Mouse (Mus musculus): ENCODE data around the gene Gm43720.

The Gm43720 gene

DNA sequence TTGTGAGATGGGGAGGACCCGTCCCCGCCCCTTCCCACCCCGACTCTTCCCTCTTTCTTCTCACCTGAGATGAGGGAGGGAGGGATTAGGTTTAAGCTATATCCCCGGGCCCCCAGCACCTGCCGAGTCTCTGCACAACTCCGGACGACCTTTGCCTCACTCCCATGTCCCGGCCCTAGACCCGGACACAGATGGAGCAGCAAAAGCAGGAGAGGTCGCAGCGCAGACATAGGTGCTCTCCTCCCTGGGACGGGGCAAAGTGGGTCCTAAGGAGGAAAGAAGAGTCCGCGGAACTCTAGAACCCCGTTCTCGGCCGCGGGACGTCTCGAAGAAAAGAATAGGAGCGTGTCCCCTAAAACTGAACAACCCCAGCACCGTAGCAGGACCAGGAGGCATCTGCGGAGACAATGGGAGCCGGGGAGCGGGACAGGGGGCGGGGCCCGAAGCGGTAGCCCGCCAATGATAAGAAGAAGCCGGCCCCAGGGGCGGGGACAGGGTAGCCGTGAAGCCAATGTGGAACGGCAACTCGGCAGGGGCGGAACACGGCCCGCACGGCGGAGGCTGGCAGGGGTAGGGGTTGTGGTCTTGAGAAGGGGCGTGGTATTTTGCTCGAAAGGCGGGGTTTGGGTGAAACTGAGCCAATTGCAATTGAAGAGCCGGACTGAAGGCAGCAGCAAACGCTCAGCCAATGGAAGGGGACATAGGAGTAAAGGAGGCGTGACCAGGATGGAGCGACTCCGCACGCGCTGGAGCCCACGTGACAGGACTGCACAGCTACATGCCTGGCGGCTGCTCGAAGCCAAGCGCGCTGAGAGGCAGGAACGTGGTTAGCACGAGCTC is at the start of gene Gm43720, which contains the start of the genes Gpc2 and Stag3:
Gene Gm43720 (minus strand): TSS at position 374 of the 840 bp plus-strand sequence.
Gene Gpc2 (minus strand): TSS at position 421 of the 840 bp plus-strand sequence.
Gene Stag3 (plus strand): TSS at position 656 of the 840 bp plus-strand sequence.
- DNase-seq = peak; percentile 39

DNA sequence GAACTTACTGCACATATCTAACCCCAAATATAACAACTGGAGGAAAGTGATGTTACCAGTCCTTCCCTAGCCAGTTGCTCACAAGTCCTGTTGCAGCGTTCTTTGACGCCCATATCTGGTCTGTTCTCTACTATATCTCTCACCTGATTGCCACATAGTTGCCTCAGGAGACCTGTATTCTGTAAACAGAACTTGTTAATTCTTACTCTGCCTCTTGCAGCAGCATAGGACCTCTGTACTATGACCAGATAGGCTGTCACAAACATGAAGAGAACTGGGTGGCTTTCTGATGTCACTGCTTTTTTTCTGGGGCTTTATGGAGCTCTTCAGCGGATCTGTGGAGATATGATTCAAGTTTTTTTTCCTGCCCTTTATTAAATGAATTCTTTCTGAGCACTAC is 33.0 kb upstream of the Gm43720 start:
- DNase-seq = no peak

DNA sequence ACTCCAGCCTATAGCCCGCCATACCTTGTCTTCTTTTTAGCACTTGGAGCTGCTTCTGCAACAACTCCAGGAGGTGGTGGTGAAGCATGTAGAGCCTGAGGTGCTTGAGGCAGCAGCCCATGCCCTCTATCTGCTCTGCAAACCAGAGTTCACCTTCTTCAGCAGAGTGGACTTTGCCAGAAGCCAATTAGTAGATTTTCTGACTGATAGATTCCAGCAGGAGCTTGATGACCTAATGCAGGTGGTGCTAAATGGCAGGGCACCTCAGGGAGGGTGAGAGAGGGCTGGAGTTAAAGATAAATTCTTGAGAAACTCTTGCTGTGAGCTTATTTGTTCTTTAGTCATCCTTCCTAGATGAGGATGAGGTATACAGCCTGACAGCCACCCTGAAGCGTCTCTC is 19.9 kb upstream of the Gm43720 start:
- DNase-seq = no peak

DNA sequence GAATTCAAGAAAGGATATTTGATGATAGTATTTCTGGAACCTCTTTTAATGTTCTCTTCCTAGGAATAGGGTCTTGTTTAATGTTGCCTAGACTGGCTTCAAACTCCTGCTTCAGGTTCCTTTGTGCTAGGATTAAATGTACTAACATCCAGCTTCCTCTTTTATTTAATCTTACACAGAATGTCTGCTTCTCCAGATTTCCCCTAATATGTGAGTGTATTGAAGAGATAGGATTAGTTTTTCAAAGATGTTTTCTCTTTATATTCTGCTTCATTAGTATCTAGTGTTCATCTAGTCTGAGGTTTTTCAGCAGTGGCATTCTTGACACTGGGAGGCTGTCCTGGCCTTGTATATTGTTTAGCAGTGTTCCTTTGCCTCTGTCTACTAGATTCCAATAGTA is 14.4 kb upstream of the Gm43720 start:
- DNase-seq = no peak

DNA sequence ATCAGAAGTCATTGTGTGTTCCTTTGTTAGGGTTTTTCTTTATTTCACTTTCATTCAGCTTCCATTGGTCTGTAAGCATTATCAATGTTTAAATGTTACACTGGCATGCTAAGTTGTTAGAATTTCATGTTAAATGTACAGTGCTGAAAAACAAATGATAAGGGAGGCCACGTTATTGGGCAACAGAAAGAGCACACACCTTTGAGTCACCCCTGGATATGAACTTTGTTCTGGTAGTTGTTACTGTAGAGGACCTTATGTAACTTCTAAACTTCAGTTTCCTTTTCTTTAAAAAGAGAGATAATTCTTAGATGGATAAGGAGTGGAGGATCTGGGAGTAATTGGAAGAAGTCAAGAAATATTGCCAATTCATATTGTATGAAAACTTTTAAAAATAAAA is 11.9 kb upstream of the Gm43720 start:
- DNase-seq = no peak

DNA sequence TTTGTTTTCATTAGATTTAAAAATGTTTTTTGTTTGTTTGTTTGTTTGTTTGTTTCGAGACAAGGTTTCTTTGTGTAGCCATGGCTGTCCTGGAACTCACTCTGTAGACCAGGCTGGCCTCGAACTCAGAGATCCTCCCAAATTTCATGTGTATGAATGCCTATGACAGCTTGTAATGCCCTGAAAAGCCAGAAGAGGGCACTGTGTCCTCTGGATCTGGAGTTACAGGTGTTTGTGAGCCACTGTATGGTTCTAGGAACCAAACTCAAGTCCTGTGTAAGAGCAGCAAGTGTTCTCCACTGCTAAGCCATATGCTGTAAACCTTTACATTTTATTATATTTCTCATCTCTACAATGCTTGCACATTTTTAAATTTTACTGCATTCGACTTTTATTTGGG is 8.1 kb upstream of the Gm43720 start:
- no peak for DNase-seq

DNA sequence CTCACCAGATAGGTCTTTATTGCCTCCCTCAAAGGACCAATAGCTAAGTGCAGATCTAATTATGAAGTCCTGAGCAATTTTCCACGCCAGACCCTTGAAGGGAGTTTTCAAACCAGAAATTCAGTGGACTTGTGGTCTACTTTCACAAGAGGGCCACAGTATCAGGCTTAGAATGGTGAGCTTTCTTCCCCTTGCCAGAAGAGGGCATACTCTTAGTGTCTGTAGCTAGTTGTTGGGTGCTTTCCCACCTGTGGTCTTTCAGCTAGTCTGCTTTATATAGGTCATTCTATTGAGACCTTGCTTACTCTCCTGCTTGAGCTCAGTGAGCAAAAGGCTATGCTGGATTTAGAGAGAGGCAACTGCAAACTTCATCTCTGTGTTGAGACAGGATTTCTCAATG is 3.8 kb upstream of the Gm43720 start:
- no peak for DNase-seq

DNA sequence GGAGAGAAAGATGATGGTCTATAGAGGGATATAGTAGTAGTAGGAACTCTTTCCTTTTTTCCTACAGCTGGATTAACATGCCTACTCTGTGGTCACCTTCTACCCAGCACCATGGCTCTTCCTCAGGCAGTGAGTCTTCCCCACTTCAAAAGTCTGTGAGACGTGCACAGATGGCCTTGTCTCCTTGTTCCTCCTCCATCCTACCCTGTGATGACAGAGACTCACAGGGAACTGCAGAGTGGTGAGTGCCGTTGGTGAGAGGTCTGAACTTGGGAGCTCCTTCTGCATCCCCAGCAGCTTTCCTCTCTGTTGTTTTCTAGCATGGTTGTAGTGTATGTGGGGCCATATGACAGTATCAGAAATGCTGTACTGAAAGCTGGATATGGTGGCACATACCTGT is 2.0 kb upstream of the Gm43720 start:
- no peak for DNase-seq

DNA sequence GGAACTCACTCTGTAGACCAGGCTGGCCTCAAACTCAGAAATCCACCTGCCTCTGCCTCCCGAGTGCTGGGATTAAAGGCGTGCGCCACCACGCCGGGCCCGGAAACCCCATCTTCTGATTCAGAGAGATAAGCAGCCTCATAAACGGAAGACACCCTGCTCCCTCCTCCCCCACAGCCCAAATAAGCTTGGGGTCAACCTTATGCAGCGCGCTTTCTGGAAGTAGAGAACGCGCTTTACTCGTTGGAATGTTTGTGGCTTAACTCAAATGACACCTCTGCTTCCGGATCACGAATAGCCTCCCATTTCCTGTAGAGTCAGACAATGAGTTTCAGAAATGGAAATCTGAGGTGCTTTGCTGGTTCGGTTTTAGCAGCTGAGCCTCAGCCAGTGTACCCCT is 1.1 kb upstream of the Gm43720 start:
- no peak for DNase-seq

DNA sequence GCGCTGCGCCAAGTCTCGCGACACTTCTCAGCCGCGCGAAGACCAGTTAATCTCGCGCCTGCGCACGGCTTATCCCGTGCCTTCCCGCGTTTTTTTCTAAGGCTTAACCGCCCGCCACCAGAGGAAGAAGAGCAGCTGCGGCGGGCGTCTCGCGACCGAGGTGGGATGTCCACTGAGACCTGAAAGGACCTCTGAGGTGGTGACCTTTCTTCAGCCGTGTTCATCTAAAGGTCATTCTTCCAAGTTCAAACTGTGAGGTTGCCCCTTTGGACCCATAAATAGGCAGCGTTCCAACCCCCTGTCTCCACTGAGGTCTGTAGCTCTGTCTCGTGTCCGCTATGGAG is 639 bp upstream of the Gm43720 start:
- no peak for DNase-seq

DNA sequence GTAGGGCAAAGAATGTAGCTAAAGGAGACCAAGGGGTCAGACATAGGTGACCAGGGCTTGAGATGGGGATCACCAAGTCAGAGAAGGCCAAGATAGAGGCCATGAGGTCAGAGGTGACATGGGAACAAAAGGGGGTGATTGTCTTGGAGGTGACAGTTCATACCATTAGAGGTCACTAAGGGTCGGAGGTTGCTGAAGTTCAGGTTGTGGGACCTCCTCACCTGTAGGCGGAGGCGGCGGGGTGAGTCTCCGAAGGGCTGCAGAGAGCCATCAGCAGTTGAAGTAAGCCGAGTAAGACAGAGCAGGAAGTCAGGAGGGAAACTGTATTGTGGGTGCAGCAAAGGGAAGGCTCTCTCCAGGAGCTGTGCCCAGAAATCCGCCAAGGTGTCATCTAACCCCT is 1.8 kb downstream of the Gm43720 start:
- DNase-seq = no peak

DNA sequence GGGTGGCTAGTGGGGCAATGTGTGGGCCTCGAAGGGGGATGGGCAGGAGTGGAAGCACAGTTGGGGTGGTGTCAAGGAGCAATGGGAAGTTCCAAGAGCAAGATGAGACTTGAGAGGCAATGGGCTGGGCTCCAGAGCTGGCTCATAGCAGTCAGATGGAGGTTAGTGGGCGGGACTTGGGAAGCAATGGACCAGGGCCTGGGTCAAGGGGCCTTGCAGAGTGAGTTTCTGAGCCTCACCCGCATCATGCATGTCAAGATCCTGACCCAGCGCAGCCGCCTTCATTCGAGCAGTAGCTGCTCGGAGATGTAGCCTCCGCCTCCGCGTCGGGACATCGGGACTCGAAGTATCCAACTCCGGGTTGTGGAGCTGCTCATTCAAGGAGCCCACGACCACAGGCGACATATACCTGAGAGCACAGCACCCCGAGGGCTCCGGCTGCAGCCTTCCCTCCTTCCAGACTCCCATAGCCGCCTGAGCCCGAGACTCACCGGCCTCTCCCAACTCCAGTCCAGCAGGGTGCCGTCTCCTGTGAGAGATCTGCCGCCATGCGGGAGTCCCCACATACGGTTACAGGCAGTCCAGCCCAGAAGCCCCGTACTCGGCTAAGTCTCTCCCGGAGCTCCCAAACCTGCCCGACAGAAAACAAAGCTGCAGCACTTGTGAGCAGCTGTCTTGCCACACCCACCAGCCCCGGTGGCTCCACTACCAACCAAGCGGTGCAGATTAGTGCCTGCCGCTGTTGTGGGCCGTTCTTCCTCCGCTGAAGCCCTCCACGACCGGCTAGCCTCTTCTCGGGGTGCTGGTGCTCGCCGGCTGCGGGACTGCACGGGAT is 4.3 kb downstream of the Gm43720 start:
- DNase-seq = no peak

DNA sequence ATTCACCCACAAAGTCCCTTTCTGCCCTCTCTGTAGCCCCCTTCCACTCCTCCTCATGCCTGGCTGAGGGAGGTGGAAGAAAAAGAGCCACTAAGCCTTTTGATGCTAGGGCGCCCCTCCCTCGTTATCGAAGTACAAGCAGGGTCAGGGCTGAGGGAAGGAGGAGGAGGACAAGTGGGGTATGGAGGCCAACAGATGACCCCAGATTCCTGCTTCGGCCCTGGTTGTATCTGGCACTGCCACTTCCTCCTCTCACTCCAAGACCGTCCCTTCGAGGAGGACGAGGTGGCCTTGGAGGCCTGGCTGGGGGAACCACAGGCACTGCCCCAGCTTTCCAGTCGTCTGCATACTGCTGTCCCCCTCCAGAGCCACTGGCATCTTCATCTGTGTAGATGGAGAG is 5.6 kb downstream of the Gm43720 start:
- DNase-seq = no peak

DNA sequence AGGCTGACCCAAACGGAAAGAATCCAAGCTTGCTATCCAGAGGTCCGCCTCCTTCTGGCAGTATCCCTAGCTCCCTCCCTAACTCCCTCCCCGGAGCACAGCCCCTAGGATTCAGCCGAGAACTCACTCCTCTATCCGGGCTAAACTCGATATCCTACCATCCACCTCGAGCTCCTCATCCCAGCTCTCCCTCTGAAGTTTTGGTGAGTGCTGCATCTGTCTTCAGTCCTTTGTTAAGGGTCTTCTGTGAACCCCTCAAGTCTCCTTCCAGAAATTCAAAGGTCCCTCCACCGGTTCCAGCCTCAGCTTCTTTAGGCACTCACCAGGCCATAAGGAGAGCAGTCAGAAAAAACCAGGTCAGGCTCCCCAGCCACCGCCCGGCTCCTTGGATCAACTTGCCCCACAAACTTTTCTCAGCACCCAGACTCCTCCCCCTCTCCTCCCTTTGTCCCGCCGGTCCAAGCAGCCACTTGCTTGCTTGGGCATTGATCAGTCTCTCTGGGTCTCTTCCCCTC is 7.3 kb downstream of the Gm43720 start, which contains the start of gene Gal3st4:
Gene Gal3st4 (minus strand): TSS at position 432 of the 515 bp plus-strand sequence.
- no peak for DNase-seq

DNA sequence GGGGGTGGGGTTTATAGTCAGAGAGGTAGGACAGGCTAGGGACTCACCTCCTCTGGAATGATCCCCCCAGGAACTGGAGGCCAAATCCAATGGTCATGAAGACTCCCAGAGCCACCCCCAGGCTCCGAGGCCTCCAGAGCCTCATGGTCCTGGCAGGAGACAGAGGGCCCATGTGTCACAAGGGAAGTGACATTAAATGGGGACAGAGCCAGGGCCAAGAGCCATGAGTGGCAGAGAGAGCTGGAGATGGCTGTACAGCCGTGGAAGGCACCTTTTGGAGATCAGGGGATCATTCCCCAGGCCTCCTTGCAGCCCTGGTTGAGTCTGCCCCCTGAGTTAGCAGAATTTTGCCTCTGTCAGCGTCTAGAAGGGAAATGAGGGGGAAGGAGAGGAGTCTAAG is 8.5 kb downstream of the Gm43720 start:
- DNase-seq = no peak

DNA sequence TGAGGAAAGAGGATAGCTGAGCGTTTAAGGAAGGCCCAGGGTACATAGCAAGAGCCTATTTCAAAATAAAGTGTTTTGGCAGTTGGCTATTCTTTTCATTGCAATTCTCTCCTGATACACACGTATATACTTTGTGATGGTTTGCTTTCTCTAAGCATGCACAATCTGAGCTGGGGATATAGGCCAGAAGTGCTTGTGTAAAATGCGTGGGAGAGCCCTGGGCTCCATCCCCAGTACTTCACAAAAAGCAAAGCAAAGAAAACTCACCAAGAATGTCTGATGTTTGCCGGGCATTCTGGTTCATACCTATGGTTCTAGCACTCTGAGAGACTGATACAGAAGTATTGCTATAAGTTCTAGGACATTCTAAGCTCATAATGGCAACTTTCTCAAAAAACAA is 10.8 kb downstream of the Gm43720 start:
- no peak for DNase-seq

DNA sequence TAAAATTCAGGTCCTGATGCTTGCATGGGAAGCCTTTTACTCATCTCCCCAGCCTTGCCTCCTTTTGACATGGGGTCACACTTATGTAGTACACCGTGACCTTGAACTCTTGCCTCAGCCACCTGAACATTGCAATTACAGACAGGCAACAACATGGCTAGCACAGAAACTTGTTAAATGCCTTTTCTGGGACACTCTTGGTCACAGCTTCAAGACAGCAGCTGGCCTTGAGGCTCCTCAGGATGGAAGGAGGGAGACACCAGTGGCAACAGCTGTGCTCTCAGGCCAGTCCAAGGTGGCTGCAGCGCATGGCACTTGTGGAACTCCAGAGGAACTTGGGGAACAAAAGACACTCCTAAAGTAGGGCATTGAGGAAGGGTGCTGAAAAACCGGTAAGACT is 12.6 kb downstream of the Gm43720 start:
- no peak for DNase-seq

DNA sequence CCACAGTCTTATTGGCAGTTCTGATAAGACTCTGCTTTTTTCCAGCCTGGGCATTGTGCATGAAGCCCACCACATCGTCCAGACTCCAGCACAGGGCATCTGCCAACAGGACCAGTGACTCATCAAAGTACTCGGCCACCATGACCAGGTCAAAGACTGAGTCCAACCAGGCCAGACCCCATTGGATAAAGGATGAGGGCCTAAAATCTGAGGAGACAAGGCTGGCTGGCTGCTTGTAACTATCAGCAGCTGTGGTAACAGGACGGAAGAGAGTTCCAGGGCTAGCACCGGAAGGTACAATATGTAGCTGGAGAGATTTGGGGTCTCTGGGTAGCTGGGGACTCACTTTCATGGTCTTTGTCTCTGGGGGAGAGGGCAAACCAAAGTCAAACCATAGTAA is 14.0 kb downstream of the Gm43720 start:
- no peak for DNase-seq

DNA sequence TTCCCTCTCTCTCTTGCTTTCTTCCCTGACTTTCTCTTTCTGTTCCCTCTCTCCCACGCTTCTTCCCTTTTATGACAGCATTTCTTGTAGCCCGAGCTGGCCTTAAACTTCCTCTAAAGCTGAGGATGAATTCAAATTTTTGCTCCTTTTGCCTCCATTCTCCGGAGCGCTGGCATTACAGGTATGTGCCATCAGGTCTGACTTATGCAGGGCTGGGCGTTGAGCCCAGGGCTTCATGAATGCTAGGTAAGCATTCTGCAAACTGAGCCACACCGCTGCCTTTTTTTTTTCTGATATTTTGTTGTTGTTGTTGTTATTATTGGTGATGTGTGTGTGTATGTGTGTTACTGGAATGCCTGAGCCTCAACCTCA is 15.6 kb downstream of the Gm43720 start:
- DNase-seq = no peak

DNA sequence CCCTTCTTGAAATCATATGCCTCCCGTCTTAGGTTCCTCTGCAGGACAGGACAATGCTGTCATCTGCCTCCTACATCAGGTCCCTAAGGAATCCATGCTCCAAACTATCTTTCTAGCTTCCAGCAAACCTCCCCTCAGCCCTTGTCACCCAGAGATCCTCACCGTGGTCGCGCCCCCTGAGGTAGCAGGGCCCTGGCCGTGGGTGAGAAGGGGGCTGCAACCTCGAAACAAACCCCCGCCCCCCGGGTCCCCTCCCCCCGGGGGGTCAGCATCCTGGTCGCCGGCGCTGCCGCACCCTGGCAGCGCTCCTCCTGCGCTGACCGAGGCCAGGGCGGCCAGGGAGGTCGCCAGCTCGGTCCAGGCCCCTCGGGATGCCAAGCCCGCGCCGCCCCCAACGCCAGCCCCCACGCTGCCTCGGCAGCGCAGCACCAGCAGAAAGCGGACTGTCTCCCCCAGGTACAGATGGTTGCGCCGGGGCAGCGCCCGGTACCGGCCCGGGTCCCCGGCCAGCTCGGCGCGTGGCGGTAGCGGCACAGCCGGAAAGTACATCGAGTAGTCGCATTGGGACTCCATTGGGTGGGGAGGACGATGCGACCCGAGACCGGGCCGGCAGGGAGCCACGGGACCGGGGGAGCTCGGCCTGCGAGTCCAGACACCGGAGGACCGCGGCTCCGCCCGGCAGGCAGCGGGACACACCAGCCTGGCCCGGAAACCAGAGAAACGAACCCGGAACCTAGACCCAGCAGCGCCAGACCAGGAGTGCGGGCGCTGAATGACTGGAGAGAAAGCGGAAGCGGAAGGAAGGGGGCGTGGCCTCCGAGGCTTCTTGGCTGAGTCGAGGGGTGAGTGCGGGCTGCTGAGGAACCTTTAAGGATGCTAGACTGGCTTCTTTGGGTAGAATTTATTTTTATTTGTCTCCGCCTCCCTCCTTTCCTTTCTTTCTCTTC is 16.2 kb downstream of the Gm43720 start, which contains the start of gene BC037034:
Gene BC037034 (minus strand): TSS at position 774 of the 947 bp plus-strand sequence.
- DNase-seq = peak; percentile 91

DNA sequence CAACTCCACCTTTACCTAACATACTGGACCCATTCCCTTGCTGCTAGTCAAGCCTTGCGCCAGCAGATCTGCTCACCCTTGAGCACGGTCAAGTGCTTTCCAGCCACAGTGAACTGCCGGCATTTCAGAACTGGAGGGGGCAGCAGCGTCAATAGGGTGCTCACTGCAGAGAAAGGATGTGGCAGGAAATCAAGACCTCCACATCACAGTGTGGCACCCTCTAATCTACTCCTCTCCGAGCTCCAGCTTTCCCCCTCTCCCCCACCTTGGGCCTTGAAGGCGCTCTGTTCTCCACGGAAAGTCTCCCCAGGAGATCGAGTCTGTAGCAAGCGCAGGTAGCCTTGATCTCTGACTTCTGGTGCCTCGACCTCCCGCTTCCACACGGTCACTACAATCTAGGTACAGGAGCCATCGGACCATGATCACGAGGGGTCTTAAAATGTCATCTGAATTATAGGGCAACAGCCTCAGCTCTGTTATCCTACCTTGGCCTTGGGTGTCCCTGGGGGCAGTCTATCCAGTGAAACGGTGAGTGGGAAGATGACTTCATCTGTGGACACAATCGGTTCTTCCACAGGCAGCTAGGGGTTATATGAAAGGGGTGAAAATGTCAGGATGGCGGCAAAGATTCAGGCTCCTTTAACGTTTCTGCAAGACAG is 17.0 kb downstream of the Gm43720 start:
- DNase-seq = no peak

DNA sequence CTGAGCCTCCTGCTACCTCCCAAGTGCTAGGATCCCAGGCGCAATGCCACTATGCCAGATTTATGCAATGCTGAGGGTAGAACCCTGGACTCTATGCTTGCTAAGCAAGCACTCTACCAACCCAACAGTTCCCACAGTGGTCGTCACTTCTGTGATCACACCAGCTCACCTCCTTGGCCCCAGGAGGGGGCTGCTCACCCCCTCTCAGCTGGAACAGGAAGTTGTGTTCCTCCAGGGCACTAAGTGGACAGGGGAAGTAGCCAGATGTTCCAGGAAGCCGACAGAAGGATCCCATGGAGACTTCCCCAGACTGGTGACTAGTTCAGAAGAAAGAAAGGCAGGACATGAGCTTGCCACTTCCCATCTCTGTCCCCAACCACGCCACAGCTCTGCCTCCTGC is 17.8 kb downstream of the Gm43720 start:
- no peak for DNase-seq
